Mouse (Mus musculus): ENCODE measurements around the gene Trak1.

GRCm38 (mm10) chr9:121420817-121421216, 123.5 kb downstream of the Trak1 start:
- no peak for TF ChIP-seq CTCF (IDR thresholded peaks at IDR 0.05; ENCODE audit: low read depth, low read length)
- no peak for TF ChIP-seq POLR2A (IDR thresholded peaks at IDR 0.05; ENCODE audit: extremely low read depth, insufficient read depth, low read length)
